Mouse (Mus musculus) midbrain, postnatal 0 days (tissue): ENCODE measurements at regions not wholly inside any gene's neighbourhood (a gene's known extent, or its start where the extent isn't known, plus 50 kb on each side); places are given as distances from the start of the nearest gene placed in this dataset.

Experiments
- ATAC-seq: fragments of 200-750 bp; cut with Nextera tagmentation; 2 replicates; pipeline ENCODE4 v1.8.0; 2017; ENCODE audit warnings: moderate number of reproducible peaks, mild to moderate bottlenecking, moderate TSS enrichment, moderate library complexity; ENCODE audit not compliant: low FRiP score
- DNase-seq: peaks from one replicate; pipeline ENCODE4 v3.0.0-alpha.2; 2015; ENCODE audit warnings: low spot score
- H3K27ac ChIP-seq: fragments of 300-500 bp; sonication (generic); 2 replicates; pipeline ENCODE4 v1.5.1; 2014; ENCODE audit warnings: low read depth, mild to moderate bottlenecking, low read length, mixed read lengths
- H3K27me3 ChIP-seq: fragments of 300-500 bp; sonication (generic); 2 replicates; pipeline ENCODE4 v1.6.1; 2014; ENCODE audit warnings: low read length, control low read depth, mixed read lengths; ENCODE audit not compliant: insufficient read depth
- H3K36me3 ChIP-seq: fragments of 300-500 bp; sonication (generic); 2 replicates; pipeline ENCODE4 v1.6.1; 2014; ENCODE audit warnings: low read length, control low read depth, mixed read lengths; ENCODE audit not compliant: insufficient read depth
- H3K4me1 ChIP-seq: fragments of 300-500 bp; sonication (generic); 2 replicates; pipeline ENCODE4 v1.6.1; 2014; ENCODE audit warnings: mild to moderate bottlenecking, control low read depth, antibody characterized with exemption, low read length, mixed read lengths; ENCODE audit not compliant: insufficient read depth
- H3K4me2 ChIP-seq: fragments of 300-500 bp; sonication (generic); 2 replicates; pipeline ENCODE4 v1.6.1; 2014; ENCODE audit warnings: low read depth, mild to moderate bottlenecking, low read length, mixed read lengths; ENCODE audit not compliant: poor library complexity, severe bottlenecking
- H3K4me3 ChIP-seq: fragments of 300-500 bp; sonication (generic); 2 replicates; pipeline ENCODE4 v1.5.1; 2014; ENCODE audit warnings: low read depth, mild to moderate bottlenecking, low read length, moderate library complexity
- H3K9ac ChIP-seq: fragments of 300-500 bp; sonication (generic); replicated peaks from 2 replicates; pipeline ENCODE4 v1.6.1; 2014; ENCODE audit warnings: mild to moderate bottlenecking, low read length, moderate library complexity, mixed read lengths; ENCODE audit not compliant: poor library complexity, severe bottlenecking
- H3K9me3 ChIP-seq: fragments of 300-500 bp; sonication (generic); 2 replicates; pipeline ENCODE4 v1.6.1; 2016; ENCODE audit warnings: low read length, control low read depth
- CTCF ChIP-seq: IDR thresholded peaks from 2 replicates; pipeline ENCODE4 v1.5.1; 2016; ENCODE audit warnings: antibody characterized with exemption, mild to moderate bottlenecking
- WGBS: fragments of 180-500 bp; shearing (Covaris S2); extraction: QIAGEN DNeasy Blood & Tissue Kit; methylation state at CpG from one replicate; pipeline ENCODE4 v1.1.7; 2014; 5-methylcytosine and 5-hydroxymethylcytosine counted together

DNA sequence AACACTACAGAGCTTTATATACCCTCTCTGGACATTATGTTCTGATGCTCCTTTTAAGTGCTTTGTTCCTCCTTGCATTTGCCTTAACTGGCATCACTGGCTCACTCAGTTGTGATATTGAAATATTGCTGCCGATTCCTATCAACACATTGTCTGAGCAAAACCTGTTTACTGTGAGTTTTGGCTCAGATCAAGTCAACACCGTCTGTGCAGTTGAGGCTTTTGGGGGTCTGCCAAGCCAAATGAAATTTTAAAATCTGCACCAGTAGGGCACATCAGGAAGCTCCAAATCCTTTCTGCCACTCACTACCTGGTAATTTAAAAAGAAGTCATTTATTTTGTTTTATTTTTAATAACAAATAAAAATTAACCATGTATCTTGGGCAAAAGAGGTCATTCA is 482.6 kb upstream of the Gm20594 start:
- H3K4me2 ChIP-seq = no peak overlapping the region
- no peaks in the 10 kb centered on the region for H3K36me3 ChIP-seq
- ATAC-seq (no peak), DNase-seq (peak; percentile 10)
- H3K4me1 ChIP-seq = no peaks in the 10 kb centered on the region
- H3K9ac ChIP-seq = no peak overlapping the region
- WGBS = 80% methylated on average over 2 of the region's 2 CpGs
- TF ChIP-seq CTCF = no peak
- no peak overlapping the region for H3K27ac ChIP-seq
- no peaks in the 10 kb centered on the region for H3K27me3 ChIP-seq
- H3K9me3 ChIP-seq = no peaks in the 10 kb centered on the region
- H3K4me3 ChIP-seq = no peak overlapping the region
